Mouse (Mus musculus) liver, embryonic 16.5 days (tissue): ENCODE measurements around the gene Lyar. TPM values are rescaled to one million over a fixed set of nuclear protein-coding genes. Genes with fewer than 3 reads are reported as not detected.

Experiments used
- polyA plus RNA-seq: library from polyadenylated mRNA; unstranded; fragments of >200 nt; fragmentation: Nextera tagmentation; extraction: Ambion mirVana; gene quantifications from 2 replicates; pipeline ENCODE4 v1.2.1, GENCODE M21; 2015

The Lyar gene
- polyA plus RNA-seq, 1 experiment from 2014 or later = 35.2 TPM

Other genes with a start within 250 kb of the Lyar start
- gene Stx18, start 181.7 kb upstream of the Lyar start, polyA plus RNA-seq = 10.7 and 11.3 TPM in 2 replicates
- 1.6 and 2.0 TPM in 2 replicates for gene Nsg1, start 60.6 kb upstream of the Lyar start, polyA plus RNA-seq
- 2.6 and 3.0 TPM in 2 replicates for gene Zbtb49, start within 50 bp of the Lyar start, polyA plus RNA-seq
- 35.4 and 41.3 TPM in 2 replicates for gene Tmem128, start 39.7 kb downstream of the Lyar start, polyA plus RNA-seq
- not detected in 2 replicates for gene Otop1, start 55.5 kb downstream of the Lyar start, polyA plus RNA-seq
- gene Drd5, start 98.9 kb downstream of the Lyar start, polyA plus RNA-seq = not detected in 2 replicates